Mouse (Mus musculus): ENCODE data around the gene Lrrc3b.

DNA sequence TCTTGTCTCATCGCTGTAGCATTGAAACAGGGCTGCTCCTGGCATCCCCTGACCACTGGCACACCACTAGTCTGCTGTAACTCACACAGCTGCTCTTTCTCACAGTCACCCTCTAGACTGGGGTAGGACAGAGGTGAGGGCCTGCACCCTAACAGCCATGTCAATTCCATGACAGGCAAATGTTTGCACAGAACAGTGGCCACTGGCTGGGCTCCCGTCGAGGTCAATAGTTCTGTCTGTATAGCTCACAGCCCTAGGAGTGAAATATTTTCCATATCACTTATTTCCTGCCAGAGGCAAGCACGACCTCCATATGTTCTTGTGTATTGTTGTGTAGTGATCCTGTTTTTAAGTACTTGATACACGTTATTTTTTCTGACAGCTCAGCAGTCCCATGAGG is 54.3 kb downstream of the Lrrc3b start:
- TF ChIP-seq CTCF (IDR thresholded peaks at IDR 0.05; ENCODE audit: low read depth), result no peak
- no peak for TF ChIP-seq EP300 (IDR thresholded peaks at IDR 0.05; ENCODE audit: low read depth)
